Mouse (Mus musculus) neural tube, embryonic 11.5 days (tissue): ENCODE results near the gene Lpin1. TPM values are rescaled to one million over a fixed set of nuclear protein-coding genes. Genes with fewer than 3 reads are reported as not detected.

ENCODE experiments used
- ATAC-seq: fragments of 200-750 bp; cut with Nextera tagmentation; 2 replicates; pipeline ENCODE4 v1.8.0; 2017; ENCODE audit warnings: moderate number of reproducible peaks, mild to moderate bottlenecking, moderate TSS enrichment, moderate library complexity; ENCODE audit not compliant: insufficient read depth, low FRiP score, low TSS enrichment
- DNase-seq: peaks from one replicate; pipeline ENCODE4 v3.0.0-alpha.2; 2015; ENCODE audit warnings: low spot score
- H3K27ac ChIP-seq: fragments of 300-500 bp; sonication (generic); 2 replicates; pipeline ENCODE4 v1.5.1; 2014; ENCODE audit warnings: low read depth, mild to moderate bottlenecking, low read length
- H3K27me3 ChIP-seq: fragments of 300-500 bp; sonication (generic); 2 replicates; pipeline ENCODE4 v1.6.1; 2014; ENCODE audit warnings: mild to moderate bottlenecking, low read length, mixed read lengths; ENCODE audit not compliant: control insufficient read depth, insufficient read depth
- H3K36me3 ChIP-seq: fragments of 300-500 bp; sonication (generic); 2 replicates; pipeline ENCODE4 v1.6.1; 2014; ENCODE audit warnings: mild to moderate bottlenecking, low read length, moderate library complexity, mixed read lengths; ENCODE audit not compliant: control insufficient read depth, insufficient read depth
- H3K4me1 ChIP-seq: fragments of 300-500 bp; sonication (generic); 2 replicates; pipeline ENCODE4 v1.6.1; 2014; ENCODE audit warnings: low read length, mixed read lengths; ENCODE audit not compliant: control insufficient read depth, insufficient read depth
- H3K4me2 ChIP-seq: fragments of 300-500 bp; sonication (generic); 2 replicates; pipeline ENCODE4 v1.6.1; 2014; ENCODE audit warnings: low read depth, mild to moderate bottlenecking, moderate library complexity
- H3K4me3 ChIP-seq: fragments of 300-500 bp; sonication (generic); 2 replicates; pipeline ENCODE4 v1.5.1; 2014; ENCODE audit warnings: low read depth, low read length
- H3K9ac ChIP-seq: fragments of 300-500 bp; sonication (generic); 2 replicates; pipeline ENCODE4 v1.6.1; 2014; ENCODE audit warnings: mild to moderate bottlenecking, low read length
- H3K9me3 ChIP-seq: fragments of 300-500 bp; sonication (generic); 2 replicates; pipeline ENCODE4 v1.6.1; 2016; ENCODE audit warnings: low read length; ENCODE audit not compliant: control insufficient read depth
- WGBS: fragments of 180-500 bp; shearing (Covaris S2); extraction: QIAGEN DNeasy Blood & Tissue Kit; methylation state at CpG from one replicate; pipeline ENCODE4 v1.1.7; 2014; 5-methylcytosine and 5-hydroxymethylcytosine counted together
- polyA plus RNA-seq: library from polyadenylated mRNA; unstranded; fragments of >200 nt; fragmentation: Nextera tagmentation; extraction: Ambion mirVana; gene quantifications from 2 replicates; pipeline ENCODE4 v1.2.1, GENCODE M21; 2014

The Lpin1 gene
- polyA plus RNA-seq, 1 experiment from 2014 or later = 12.0 TPM

DNA sequence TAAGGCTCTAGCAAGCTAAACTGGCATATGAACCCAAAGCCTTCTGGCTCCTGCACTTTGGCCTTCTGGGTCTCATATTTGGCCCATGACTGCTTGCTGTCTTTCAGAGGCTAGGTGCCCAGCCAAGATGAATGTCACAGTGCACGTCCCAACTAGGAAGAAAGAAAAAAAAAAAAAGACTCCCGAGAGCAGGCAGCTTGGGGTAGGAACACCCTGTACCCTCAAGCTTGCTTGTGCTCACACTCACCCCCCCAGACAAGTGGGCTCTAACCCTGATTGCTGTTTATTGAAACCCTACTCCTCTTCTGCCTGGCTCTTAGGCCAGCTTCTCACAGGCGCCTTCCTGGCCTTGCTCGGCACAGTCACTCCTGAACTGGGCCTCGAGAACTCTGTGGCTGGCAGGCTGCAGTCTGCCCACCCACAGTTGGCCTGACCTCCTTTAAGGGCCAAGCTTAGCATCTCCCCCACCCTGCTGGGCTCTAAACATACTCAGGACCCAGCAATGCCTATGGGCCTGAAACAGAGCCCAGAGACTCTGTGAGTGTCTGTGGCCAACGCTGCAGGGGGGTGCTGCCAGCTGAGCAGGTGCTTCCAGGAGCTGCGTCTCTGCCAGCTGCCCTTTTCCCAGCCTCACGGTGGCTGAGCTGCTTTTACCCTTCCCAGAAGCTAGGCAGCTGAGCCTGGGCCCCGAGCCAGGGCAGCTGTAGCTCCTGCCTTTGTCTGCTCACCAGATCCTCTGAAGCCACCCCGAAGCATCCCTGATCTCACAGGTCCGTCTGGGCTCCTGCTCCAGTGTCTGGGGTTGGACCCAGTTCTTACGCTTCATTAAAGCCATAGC, 33.0 kb upstream of the Lpin1 start:
- DNase-seq (peak; percentile 38), ATAC-seq (peak; percentile 67)
- H3K9me3 ChIP-seq = no peaks in the 10 kb centered on the region
- no peaks in the 10 kb centered on the region for H3K36me3 ChIP-seq
- no peak overlapping the region for H3K27ac ChIP-seq
- WGBS = 63% methylated on average over 12 of the region's 12 CpGs
- H3K4me1 ChIP-seq = no peaks in the 10 kb centered on the region
- no peak overlapping the region for H3K4me3 ChIP-seq
- H3K4me2 ChIP-seq = no peak overlapping the region
- no peak overlapping the region; the same call in 1 of the 2 replicates for H3K9ac ChIP-seq
- H3K27me3 ChIP-seq = no peaks in the 10 kb centered on the region

- DNase-seq (no peak), ATAC-seq (no peak)
- 63% methylated on average over 5 of the region's 5 CpGs for WGBS
- H3K36me3 ChIP-seq = no peaks in the 10 kb centered on the region
- no peak overlapping the region for H3K9ac ChIP-seq
- H3K9me3 ChIP-seq = no peaks in the 10 kb centered on the region
- H3K4me3 ChIP-seq = no peak overlapping the region
- no peak overlapping the region for H3K4me2 ChIP-seq
- no peak overlapping the region for H3K27ac ChIP-seq
- H3K4me1 ChIP-seq = no peaks in the 10 kb centered on the region
- no peaks in the 10 kb centered on the region for H3K27me3 ChIP-seq
These were observed 31.2 kb upstream of the Lpin1 start for GRCm38 (mm10) chr12:16642000-16642399.

- no peak overlapping the region for H3K9ac ChIP-seq
- H3K4me2 ChIP-seq = no peak overlapping the region
- 90% methylated on average over 6 of the region's 6 CpGs for WGBS
- no peaks in the 10 kb centered on the region for H3K9me3 ChIP-seq
- H3K4me1 ChIP-seq = no peaks in the 10 kb centered on the region
- no peaks in the 10 kb centered on the region for H3K27me3 ChIP-seq
- DNase-seq (no peak), ATAC-seq (no peak)
- no peaks in the 10 kb centered on the region for H3K36me3 ChIP-seq
- H3K4me3 ChIP-seq = no peak overlapping the region
- no peak overlapping the region for H3K27ac ChIP-seq
These were observed 29.3 kb upstream of the Lpin1 start for GRCm38 (mm10) chr12:16640075-16640474.

DNA sequence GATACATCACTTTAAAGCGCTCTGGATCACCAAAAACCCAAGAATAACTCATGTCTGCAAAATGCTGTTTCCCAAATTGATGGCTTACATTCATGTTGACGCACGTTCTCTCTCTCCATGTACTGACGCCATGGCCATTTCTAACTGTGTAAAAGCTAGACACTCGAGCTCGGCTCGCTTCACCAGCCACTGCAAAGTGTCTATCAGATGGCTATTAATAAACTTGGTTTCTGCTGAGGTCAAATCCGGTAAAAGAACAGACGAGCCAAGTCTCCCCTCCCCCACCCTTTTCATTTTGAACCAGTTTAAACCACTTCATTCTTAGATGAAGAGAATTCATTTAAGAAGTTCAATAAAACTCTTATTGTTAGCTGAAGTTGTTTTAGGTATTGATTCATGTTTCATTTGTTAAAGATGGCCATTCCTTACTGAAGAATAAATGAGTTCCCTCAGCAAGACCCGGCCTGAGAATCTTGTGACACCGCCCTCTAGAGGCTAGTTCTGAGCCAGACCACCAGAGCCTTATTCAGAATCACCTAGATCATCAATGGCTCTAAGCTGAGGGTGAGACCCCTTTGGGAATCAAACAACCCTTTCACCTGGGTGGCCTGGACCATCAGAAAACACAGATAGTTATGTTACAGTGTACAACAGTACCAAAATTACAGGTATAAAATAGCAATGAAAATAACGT, 28.5 kb upstream of the Lpin1 start:
- Histone ChIP-seq H3K27ac (no peak overlapping the region), H3K4me3 (no peak overlapping the region)
- no peak for ATAC-seq

DNA sequence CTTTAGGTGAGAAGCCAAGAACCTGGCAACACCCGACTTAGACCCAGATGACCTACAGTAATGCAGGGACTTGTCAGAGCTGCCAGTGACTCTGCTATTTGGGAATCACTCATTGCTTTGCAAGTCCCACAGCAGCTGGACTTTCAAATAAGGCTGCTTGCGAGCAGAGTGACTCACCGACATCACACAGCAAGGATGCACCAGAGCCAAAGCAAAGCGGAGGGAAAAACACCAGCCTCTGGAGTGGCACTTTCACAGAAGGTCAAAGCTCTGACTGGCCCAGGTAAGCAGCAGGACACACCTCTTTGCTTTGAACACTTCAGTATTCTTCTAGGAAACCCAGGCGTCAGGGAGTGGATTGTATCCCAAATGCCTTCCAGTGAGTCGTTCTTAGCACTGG, 25.1 kb upstream of the Lpin1 start:
- DNase-seq = no peak
- no peak for ATAC-seq

More for the DNA sequence above, 28.5 kb upstream of the Lpin1 start:
- Histone ChIP-seq H3K9ac (no peak overlapping the region), H3K27me3 (no peaks in the 10 kb centered on the region), H3K4me2 (no peak overlapping the region), H3K36me3 (no peaks in the 10 kb centered on the region), H3K4me1 (no peaks in the 10 kb centered on the region), H3K9me3 (no peaks in the 10 kb centered on the region)
- WGBS = 74% methylated on average over 12 of the region's 12 CpGs
- no peak for DNase-seq

DNA sequence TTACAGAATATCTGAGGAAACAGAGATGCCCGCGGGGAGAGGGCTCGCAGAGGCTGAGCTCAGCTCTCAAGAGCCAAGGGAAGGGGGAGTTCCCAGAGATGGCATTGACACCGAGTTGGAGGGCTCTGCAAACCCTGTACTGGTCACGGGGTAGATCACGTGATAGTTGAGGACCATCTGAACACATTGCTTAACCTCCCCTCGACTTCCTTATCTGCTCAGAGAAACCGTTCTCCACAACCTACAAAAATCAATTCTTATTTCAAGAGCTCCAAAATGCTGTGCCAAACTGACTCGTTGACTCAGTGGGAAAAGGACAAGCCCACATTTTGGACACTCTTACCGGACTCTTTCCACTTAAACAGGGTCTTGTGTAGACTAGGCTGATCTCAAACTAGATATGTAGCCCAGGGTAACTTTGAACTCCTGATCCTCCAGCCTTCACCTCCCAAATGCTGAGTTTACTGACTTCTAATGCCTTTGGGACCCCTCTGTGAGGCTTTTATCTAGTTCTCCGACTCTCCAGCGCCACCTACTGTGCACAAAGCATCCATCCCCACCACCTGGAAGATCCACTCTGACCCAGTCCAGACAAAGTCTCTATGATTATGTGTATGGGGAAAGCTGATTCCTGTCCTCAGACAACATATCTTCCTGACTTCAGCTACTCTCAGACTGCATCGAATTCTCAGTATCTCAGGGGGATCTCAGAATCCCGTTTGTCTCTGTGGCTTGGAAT, 23.5 kb upstream of the Lpin1 start:
- Histone ChIP-seq H3K27me3 (no peaks in the 10 kb centered on the region), H3K27ac (no peak overlapping the region), H3K9ac (no peak overlapping the region), H3K4me3 (no peak overlapping the region), H3K4me2 (no peak overlapping the region), H3K4me1 (no peaks in the 10 kb centered on the region), H3K36me3 (no peaks in the 10 kb centered on the region), H3K9me3 (no peaks in the 10 kb centered on the region)
- no peak for ATAC-seq
- peak; percentile 65 for DNase-seq
- 58% methylated on average over 14 of the region's 14 CpGs for WGBS

More for the DNA sequence above, 25.1 kb upstream of the Lpin1 start:
- Histone ChIP-seq H3K9me3 (no peaks in the 10 kb centered on the region), H3K4me1 (no peaks in the 10 kb centered on the region), H3K36me3 (no peaks in the 10 kb centered on the region), H3K9ac (no peak overlapping the region), H3K4me2 (no peak overlapping the region), H3K4me3 (no peak overlapping the region), H3K27ac (no peak overlapping the region), H3K27me3 (no peaks in the 10 kb centered on the region)
- WGBS = 81% methylated on average over 6 of the region's 6 CpGs

GRCm38 (mm10) chr12:16633235-16633634, 22.5 kb upstream of the Lpin1 start:
- DNase-seq (no peak), ATAC-seq (no peak)
- H3K4me3 ChIP-seq = no peak overlapping the region
- 75% methylated on average over 6 of the region's 6 CpGs for WGBS
- H3K27ac ChIP-seq = no peak overlapping the region
- H3K9me3 ChIP-seq = no peaks in the 10 kb centered on the region
- no peaks in the 10 kb centered on the region for H3K4me1 ChIP-seq
- H3K36me3 ChIP-seq = no peaks in the 10 kb centered on the region
- no peak overlapping the region for H3K4me2 ChIP-seq
- H3K27me3 ChIP-seq = no peaks in the 10 kb centered on the region
- H3K9ac ChIP-seq = no peak overlapping the region

DNA sequence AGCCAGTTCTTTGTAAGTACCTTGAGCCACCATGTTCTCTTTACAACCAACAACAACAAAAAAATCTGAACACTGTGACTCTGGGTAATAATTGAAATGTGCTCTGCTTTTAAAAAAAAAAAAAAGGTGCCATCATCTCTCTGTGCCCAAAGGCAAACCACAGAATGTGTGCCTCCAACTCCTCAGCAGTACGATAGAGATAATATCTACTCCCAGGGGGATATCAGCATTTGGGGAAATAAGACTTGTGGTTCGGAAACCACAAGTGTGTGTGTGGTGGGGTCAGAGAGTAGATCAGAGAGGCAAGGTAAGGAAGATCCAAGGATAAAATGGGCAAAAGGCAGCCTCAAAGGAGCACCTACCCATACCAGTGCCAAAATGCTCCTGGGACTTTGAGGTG, 20.7 kb upstream of the Lpin1 start:
- H3K9me3 ChIP-seq = no peaks in the 10 kb centered on the region
- 88% methylated on average over 2 of the region's 2 CpGs for WGBS
- ATAC-seq (no peak), DNase-seq (no peak)
- H3K27ac ChIP-seq = no peak overlapping the region
- no peak overlapping the region for H3K9ac ChIP-seq
- no peaks in the 10 kb centered on the region for H3K27me3 ChIP-seq
- H3K36me3 ChIP-seq = no peaks in the 10 kb centered on the region
- no peak overlapping the region for H3K4me2 ChIP-seq
- no peak overlapping the region for H3K4me3 ChIP-seq
- H3K4me1 ChIP-seq = no peaks in the 10 kb centered on the region
